Mouse (Mus musculus) CD4-positive, CD25-positive, alpha-beta regulatory T cell, adult 4 months (primary cell): ENCODE results near the gene Elp6. TPM values are rescaled to one million over a fixed set of nuclear protein-coding genes. Genes with fewer than 3 reads are reported as not detected.

Experiments
- ATAC-seq: one replicate; pipeline ENCODE4 v1.8.0; 2017
- polyA plus RNA-seq, 2 experiments: library from polyadenylated mRNA; unstranded; fragments of 100-300 nt; shearing (Covaris generic); gene quantifications; one replicate each; pipeline ENCODE4 v1.2.1; 2017

Gene Elp6
- polyA plus RNA-seq, 2 experiments from 2014 or later: 13.5 to 23.8 TPM

GRCm38 (mm10) chr9:110362337-110362736 is 57.4 kb downstream of the Elp6 start:
- no peak for ATAC-seq

- no peak for ATAC-seq
Measured at GRCm38 (mm10) chr9:110366746-110367145, 61.8 kb downstream of the Elp6 start.

- no peak for ATAC-seq
Measured at GRCm38 (mm10) chr9:110369860-110370259, 64.9 kb downstream of the Elp6 start.

Other genes starting within 250 kb of the Elp6 start
- gene Smarcc1, start 187.5 kb upstream of the Elp6 start, polyA plus RNA-seq: 10 to 100 TPM; 23.4 to 24.1 TPM
- 100 to 1,000 TPM; 102 to 156 TPM for gene Dhx30, start 187.3 kb upstream of the Elp6 start, polyA plus RNA-seq
- under 1 TPM; 0.24 to 0.57 TPM for gene Cspg5, start 61.4 kb upstream of the Elp6 start, polyA plus RNA-seq
- 10 to 100 TPM; 11.6 to 19.6 TPM for gene Scap, start 28.1 kb downstream of the Elp6 start, polyA plus RNA-seq
- gene Ptpn23, start 103.0 kb downstream of the Elp6 start, polyA plus RNA-seq: 1 to 10 TPM; 7.2 TPM
- gene Ngp, start 114.6 kb downstream of the Elp6 start, polyA plus RNA-seq: not detected
- 10 to 100 TPM in 1 of 2 experiments, 1 to 10 TPM in 1; 9.0 to 19.3 TPM for gene Klhl18, start 171.5 kb downstream of the Elp6 start, polyA plus RNA-seq
- gene Kif9, start 171.8 kb downstream of the Elp6 start, polyA plus RNA-seq: 1 to 10 TPM in 1 of 2 experiments, under 1 TPM in 1; 0.44 to 1.0 TPM
- gene Setd2, start 227.4 kb downstream of the Elp6 start, polyA plus RNA-seq: 10 to 100 TPM; 45.0 to 53.9 TPM